Mouse (Mus musculus): ENCODE data around the gene Spem1. TPM values are rescaled to one million over a fixed set of nuclear protein-coding genes. Genes with fewer than 3 reads are reported as not detected.
"Not testable (repeated sequence)": the region's sequence is repeated elsewhere in the genome, so short reads cannot be mapped to it uniquely, and the experiment has no call there.

Spem1 gene
- not detected for total RNA-seq (2021)

DNA sequence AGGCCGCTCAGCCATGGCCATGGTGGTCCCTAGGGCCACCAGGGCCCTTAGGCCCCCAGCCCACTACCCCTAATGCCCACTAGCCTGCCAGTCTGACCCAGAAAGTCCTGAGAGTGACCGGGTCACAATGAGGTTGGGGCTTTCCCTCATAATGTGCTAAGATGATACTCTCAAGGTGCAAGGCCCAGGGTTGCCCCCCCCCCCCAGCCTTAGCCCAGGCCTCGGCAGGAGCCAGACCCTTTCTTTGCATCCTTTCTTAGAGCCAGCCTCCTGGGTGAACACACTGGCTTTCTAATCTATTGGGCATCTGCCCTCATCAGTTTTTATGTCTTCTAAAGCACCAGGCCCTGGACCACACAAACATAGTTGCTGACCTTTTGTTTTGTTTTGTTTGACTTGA is at the start of gene Spem1:
Gene Spem1 (minus strand): TSS at position 101 of the 400 bp plus-strand sequence.
- intact Hi-C loops (cut with DNase I) = no loop called here
- DNase-seq (ENCODE audit: low spot score) = no peak

- intact Hi-C loops (cut with DNase I) = loop anchor here (10.0 kb wide), 2 partner anchors 186 to 216 kb away; partner anchors contain the start of genes Senp3, Sox15 and Tnfsf13
Observed at GRCm38 (mm10) chr11:69870289-69871069, 48.5 kb upstream of the Spem1 start.

GRCm38 (mm10) chr11:69867335-69867734 is 45.4 kb upstream of the Spem1 start:
- intact Hi-C loops (cut with DNase I) = no loop called here
- no peak for DNase-seq (ENCODE audit: low spot score)

More at GRCm38 (mm10) chr11:69870289-69871069, 48.5 kb upstream of the Spem1 start:
- DNase-seq (ENCODE audit: low spot score) = no peak

DNA sequence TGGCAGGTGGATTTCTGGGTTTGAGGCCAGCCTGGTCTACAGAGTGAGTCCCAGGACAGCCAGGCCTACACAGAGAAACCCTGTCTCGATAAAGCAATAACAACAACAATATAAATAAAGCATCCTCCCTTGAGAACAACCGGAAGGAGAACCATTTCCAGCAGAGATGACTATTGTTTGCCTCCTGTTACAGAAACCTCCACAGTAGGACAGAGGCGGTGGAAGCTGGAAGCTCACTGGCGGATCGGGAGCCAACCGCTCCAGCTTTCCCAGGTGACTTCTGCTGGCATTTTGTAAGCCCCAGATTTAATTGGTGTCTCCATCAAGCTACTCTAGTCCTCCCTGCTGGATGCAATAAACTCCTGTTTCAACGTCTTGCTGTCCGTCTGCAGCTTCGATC is 43.6 kb upstream of the Spem1 start:
- intact Hi-C loops (cut with DNase I) = no loop called here
- no peak for DNase-seq (ENCODE audit: low spot score)

DNA sequence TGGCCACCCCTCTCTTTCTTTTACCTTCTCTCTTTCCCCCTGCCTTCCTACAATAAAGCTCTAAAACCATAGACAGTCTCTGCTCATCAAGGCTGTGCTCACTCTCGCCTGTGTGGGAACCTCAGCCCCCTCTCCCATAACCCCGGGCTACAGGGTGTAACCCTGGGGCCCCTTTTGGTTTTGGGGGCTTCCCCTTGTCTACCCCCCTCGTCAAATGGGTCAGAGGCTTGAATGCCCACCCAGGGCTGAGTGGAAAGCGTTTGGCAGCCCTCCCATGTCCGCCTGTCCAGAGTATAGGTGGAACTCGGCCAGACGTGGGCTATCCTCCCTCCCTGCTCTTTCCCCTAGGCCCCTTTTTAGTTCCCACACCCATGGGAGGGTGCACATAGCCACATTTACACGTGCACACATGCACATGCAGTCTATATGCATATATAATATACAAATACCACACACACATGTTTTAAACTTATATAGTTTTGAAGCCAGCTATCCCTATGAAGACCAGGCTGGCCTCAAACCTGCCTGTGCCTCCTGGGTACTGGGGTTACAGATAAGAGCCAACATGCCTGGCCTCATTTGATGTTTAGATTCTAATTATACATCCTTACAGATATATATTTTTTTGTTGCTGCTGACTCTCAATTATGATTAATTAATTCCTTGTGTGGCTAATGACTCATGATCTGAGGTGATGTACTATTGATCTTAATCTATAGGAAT is 42.3 kb upstream of the Spem1 start:
- no peak for DNase-seq (ENCODE audit: low spot score)
- intact Hi-C loops (cut with DNase I) = no loop called here

- intact Hi-C loops (cut with DNase I); DNase-seq (ENCODE audit: low spot score): not testable (repeated sequence)
Observed at GRCm38 (mm10) chr11:69863729-69864128, 41.7 kb upstream of the Spem1 start.

DNA sequence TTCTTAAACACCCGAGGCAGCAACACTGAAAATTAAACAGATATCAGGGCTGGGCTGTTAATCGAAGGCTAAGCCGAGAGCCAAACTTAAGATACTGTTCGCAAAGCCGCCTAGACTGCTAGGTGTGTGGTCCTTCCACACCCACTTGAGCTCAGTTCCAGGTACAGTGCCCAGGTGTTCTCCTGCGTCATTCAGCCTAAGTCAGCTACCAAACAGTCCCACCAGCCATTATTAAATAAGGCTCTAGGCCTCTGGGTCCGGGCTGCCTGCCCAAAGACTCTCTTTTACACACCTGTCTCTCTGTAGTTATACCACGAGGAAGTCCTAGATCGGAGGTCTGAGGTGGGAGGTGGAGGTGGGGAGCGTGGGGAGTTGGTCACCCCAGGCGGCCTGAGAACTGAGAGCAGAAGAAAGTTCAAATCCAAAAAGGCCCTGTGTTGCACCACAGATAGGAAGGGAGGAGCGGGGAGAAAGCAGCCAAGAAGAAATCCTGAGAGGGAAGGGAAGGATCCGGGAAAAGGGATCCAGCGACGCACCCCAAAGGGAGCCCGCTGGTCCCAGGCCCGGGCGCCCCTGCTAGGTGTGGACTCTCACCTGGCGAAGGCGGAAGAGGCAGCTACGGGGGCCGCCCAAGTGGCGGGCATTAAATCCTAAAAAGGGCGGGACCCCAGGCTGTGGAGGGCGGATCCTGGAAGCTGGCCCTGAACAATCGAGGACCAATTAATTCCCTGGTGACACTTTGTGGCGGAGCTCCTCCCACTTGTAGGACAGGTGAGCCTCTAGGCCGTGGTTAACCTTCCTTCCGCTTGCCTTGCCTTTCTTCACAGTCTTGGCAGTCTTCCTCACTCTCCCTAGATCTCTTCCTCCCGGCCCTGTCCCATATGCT is 36.4 kb upstream of the Spem1 start, which contains the start of gene Tnk1:
Gene Tnk1 (minus strand): TSS at position 618 of the 886 bp plus-strand sequence.
- no peak for DNase-seq (ENCODE audit: low spot score)
- intact Hi-C loops (cut with DNase I) = no loop called here

DNA sequence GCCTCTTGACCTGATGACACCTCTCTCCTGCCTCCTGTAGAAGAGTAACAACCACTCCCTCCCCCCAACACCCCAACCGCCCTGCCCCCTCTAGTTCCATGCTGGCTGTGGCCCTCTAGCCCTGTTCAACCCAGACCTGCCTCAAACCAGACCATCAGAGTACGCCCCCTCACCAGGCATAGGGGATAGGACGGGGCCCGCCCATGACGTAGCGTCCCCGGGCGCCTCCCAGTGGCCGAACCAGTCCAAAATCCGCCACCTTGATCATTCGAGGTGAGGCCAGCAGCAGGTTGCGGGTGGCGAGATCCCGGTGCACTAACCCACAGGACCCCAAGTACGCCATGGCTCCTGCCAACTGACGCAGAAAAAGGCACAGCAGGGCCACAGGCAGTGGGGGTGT is 33.4 kb upstream of the Spem1 start:
- DNase-seq (ENCODE audit: low spot score) = no peak
- intact Hi-C loops (cut with DNase I) = loop anchor here (2.0 kb wide), 1 partner anchor 21 kb away; no protein-coding TSS in a partner anchor

DNA sequence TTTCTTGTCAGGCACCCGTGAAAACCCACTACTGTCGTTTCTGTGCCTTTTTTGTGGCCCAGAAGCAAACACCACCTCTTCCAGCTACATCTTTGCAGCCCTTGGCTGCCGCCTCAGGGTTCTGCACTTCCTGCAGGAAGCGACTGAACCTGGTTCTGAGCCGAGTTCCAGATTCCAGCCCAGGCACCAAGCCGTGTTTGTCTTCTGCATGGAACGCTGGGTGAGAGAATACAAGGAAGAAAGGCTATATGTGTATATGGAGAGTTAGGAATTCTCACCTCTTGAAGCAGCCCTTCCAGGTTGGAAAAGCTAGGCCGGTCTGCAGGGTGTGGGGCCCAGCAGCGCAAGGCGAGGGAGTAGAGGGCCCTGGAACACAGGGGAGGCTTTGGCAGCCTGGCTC is 32.7 kb upstream of the Spem1 start:
- intact Hi-C loops (cut with DNase I) = loop anchor here (2.0 kb wide), 1 partner anchor 22 kb away; no protein-coding TSS in a partner anchor
- no peak for DNase-seq (ENCODE audit: low spot score)

DNA sequence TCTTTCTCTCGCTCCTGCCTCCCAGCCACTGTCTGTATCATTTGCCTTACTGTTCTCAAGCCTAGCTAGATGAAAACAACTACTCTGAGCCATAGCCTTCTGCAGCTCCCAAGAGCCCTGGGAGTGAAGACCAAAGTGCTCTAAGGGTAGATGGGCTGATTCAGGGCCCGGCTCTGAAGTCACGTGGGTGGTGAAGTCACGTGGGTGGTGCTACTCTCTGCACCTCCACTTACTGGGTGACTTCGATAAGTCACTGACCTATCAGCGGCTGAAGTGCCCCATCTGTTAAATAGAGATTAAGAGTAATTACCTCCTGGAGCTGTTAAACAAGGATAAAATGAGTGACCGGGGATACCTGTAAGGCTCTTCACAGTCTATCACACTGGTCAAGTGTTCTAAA is 32.0 kb upstream of the Spem1 start:
- DNase-seq (ENCODE audit: low spot score) = no peak
- intact Hi-C loops (cut with DNase I) = loop anchor here (2.0 kb wide), 1 partner anchor 23 kb away; no protein-coding TSS in a partner anchor

- intact Hi-C loops (cut with DNase I) = no loop called here
- no peak for DNase-seq (ENCODE audit: low spot score)
Observed at GRCm38 (mm10) chr11:69850754-69851153, 28.8 kb upstream of the Spem1 start.

DNA sequence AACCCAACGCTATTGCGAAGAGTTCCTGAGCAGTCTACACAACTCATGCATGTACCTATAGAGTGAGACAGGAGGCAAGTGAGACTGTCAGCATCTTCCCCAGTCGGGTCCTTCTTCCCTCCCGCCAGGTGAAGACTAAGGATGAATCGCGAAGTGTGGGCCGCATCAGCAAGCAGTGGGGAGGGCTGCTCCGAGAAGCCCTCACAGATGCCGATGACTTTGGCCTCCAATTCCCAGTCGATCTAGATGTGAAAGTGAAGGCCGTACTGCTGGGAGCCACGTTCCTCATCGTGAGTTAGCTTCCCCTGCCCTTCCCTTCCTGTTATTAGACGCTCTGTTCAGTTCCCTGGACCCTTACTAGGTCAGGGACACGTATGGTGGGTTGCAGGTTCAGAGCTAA is 27.9 kb upstream of the Spem1 start:
- DNase-seq (ENCODE audit: low spot score) = no peak
- intact Hi-C loops (cut with DNase I) = no loop called here

DNA sequence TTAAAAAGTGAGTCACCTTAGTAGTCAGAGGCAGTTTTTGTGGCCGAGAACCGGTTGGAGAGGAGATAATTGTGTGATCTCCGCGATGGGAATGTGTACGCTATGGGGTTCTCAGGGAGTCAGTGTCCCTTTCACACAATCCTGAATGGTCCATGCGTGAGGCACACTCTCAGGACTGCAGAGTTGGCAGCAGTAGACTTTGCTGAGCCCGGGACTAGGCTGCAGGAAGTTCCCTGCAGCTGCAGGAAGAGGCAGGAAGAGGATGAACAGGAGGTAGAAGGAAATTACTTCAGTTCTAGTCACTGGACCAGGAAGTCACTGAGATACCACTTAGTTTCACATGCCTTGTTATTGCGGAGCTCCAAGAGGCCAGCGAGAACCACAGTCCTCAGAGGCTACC is 27.1 kb upstream of the Spem1 start:
- intact Hi-C loops (cut with DNase I) = no loop called here
- DNase-seq (ENCODE audit: low spot score) = no peak

DNA sequence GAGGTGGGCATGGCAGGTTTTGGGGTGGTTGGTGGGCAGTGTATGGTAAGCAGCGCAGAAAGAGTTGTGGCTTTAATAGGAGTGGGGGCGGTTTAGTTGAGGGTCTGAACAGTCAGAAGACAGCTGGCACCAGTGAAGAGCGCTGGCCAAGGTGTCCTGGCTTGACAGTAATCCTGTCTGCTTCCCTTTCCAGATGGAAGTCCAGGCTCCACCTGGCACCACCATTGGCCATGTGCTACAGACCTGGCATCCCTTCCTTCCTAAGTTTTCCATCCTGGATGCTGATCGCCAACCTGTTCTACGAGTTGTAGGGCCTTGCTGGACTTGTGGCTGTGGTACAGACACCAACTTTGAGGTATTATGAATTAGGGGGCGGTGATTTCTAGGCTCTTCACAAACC is 26.0 kb upstream of the Spem1 start:
- no peak for DNase-seq (ENCODE audit: low spot score)
- intact Hi-C loops (cut with DNase I) = no loop called here

GRCm38 (mm10) chr11:69846738-69847688 is 25.0 kb upstream of the Spem1 start:
- no peak for DNase-seq (ENCODE audit: low spot score)
- intact Hi-C loops (cut with DNase I) = no loop called here

DNA sequence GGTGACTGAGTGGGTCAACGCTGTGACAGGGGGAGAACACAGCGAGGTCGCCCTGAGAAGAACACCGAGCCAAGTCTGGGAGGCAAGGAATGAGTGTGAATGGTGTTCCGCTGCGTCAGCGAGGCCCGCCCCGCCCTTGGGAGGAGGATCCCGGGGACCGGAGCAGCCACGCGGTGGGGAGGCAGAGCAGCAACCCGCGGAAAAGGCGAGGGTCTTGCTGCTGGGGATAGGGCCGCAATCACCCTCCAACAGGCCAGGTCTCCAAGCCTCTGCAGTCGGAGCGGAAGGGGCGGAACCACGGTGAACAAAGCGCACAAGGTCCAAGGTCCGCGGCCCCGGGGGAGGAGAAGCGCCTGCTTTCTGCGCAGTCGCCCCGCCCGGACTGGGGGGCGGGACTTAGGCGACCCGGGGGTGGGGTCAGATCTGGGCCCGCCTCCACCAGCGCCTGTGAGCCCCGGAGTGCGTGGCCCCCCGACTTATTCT is 24.3 kb upstream of the Spem1 start, which contains the start of gene Plscr3:
Gene Plscr3 (plus strand): TSS at position 179 of the 483 bp plus-strand sequence.
- intact Hi-C loops (cut with DNase I) = no loop called here

GRCm38 (mm10) chr11:69838714-69839104 is 16.7 kb upstream of the Spem1 start:
- no peak for DNase-seq (ENCODE audit: low spot score)
- intact Hi-C loops (cut with DNase I) = no loop called here

More for the DNA sequence above, 24.3 kb upstream of the Spem1 start, which contains the start of gene Plscr3:
- peak; percentile 85 for DNase-seq (ENCODE audit: low spot score)

GRCm38 (mm10) chr11:69837952-69838713 is 16.2 kb upstream of the Spem1 start, which contains the start of gene Tmem256:
Gene Tmem256 (plus strand): TSS chr11:69838514.
- peak; percentile 95 for DNase-seq (ENCODE audit: low spot score)
- intact Hi-C loops (cut with DNase I) = loop anchor here (2.0 kb wide), 1 partner anchor 39 kb away; no protein-coding TSS in a partner anchor

Measured in heart, postnatal 25 days (tissue).